7 mouse cellular contexts compared by ENCODE assay signal in the genomic region with DNA sequence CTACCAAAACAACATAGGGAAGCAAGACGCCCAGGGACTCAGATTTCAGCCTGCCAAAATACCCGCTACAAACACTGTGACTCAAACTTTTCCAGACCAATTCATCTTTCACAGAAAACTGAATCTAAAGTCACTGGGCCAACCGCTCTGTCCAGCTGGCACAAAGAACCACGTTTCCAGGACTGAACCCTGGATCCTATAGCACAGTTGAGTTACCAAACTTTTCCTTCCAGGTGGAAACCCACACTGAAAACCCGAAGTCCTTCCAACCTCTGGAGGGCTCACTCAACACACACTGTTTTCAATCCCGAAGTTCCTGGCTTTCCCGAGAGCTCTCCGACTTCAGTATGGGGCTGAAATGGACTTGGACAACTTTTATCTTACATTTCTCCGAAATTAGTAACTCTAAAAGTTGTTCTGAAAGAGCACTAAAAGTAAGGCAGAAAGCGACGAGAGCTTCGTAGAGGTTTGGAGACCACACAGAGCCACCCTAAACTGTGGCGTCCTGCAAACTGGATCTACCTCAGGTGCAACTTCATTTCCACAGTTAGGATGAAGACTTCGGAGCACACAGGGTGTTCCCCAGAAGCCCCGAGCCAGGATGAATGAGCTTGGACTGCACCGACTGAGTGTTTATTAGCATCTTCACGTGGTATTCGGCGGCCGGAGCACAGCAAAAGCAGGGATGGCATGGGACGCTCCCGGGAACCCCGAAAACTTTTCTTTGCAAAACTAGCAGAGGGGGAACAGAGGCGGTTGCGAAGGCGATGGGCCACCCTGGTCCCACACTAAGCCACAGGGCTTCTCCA. TPM values are rescaled to one million over a fixed set of nuclear protein-coding genes. Genes with fewer than 3 reads are reported as not detected.
A peak's percentile ranks its signal among the peaks of the same experiment; 100 is the strongest.
DNase-seq lines count a peak whose midpoint lies in the region; ATAC-seq and TF ChIP-seq lines count a peak whose summit lies in the region.

No protein-coding gene starts in this region.

- peak overlapping the region; percentile 66 for H3K4me2 ChIP-seq in forebrain, embryonic 11.5 days (ENCODE audit: low read depth, low read length, severe bottlenecking)
- peak overlapping the region; percentile 79 for H3K4me2 ChIP-seq in intestine, embryonic 16.5 days (ENCODE audit: low read depth, low read length)
- H3K4me2 ChIP-seq in midbrain, embryonic 13.5 days (replicated peaks), result peak overlapping the region; percentile 80

- H3K9me3 ChIP-seq in E14TG2a.4 (ENCODE audit: low read length), result no peaks in the 10 kb centered on the region
- no peaks in the 10 kb centered on the region for H3K9me3 ChIP-seq in forebrain, embryonic 11.5 days (ENCODE audit: control insufficient read depth, low read length)
- H3K9me3 ChIP-seq in intestine, embryonic 16.5 days (ENCODE audit: control insufficient read depth, low read length), result no peaks in the 10 kb centered on the region
- no peaks in the 10 kb centered on the region for H3K9me3 ChIP-seq in midbrain, embryonic 13.5 days

- peaks cover 18% of the 10 kb centered on the region for H3K27me3 ChIP-seq in E14TG2a.4 (ENCODE audit: insufficient read depth, low read length)
- H3K27me3 ChIP-seq in forebrain, embryonic 11.5 days (ENCODE audit: control insufficient read depth, insufficient read depth, low read length), result no peaks in the 10 kb centered on the region
- no peaks in the 10 kb centered on the region for H3K27me3 ChIP-seq in intestine, embryonic 16.5 days (replicated peaks; ENCODE audit: control insufficient read depth, insufficient read depth, low read length)
- no peaks in the 10 kb centered on the region for H3K27me3 ChIP-seq in midbrain, embryonic 13.5 days

- H3K4me3 ChIP-seq in E14TG2a.4 (replicated peaks; ENCODE audit: low read length), result peak overlapping the region; percentile 87
- H3K4me3 ChIP-seq in forebrain, embryonic 11.5 days (ENCODE audit: low read depth, low read length), result peak overlapping the region; percentile 90
- peak overlapping the region; percentile 88 for H3K4me3 ChIP-seq in intestine, embryonic 16.5 days (ENCODE audit: low read length)
- H3K4me3 ChIP-seq in midbrain, embryonic 13.5 days (replicated peaks), result peak overlapping the region; percentile 61

- ATAC-seq in forebrain, embryonic 11.5 days (replicated peaks; ENCODE audit: low FRiP score), result no peak
- ATAC-seq in intestine, embryonic 16.5 days, result peak; percentile 7
- no peak; the same call in 1 of the 2 replicates for ATAC-seq in midbrain, embryonic 13.5 days
- no peak for ATAC-seq in CD4-positive, CD25-positive, alpha-beta regulatory T cell, adult 4 months
- ATAC-seq in activated CD4-positive, CD25-positive, alpha-beta regulatory T cell, adult 4 months, result no peak

- peak overlapping the region; percentile 76 for H3K27ac ChIP-seq in forebrain, embryonic 11.5 days (ENCODE audit: low read depth, low read length)
- H3K27ac ChIP-seq in intestine, embryonic 16.5 days (ENCODE audit: low read length), result peak overlapping the region; percentile 86
- H3K27ac ChIP-seq in midbrain, embryonic 13.5 days, result 0 out of 2 replicates have a peak overlapping the region, but pooled peaks have one; percentile 82

- H3K9ac ChIP-seq in forebrain, embryonic 11.5 days (ENCODE audit: low read length), result peak overlapping the region; percentile 99
- H3K9ac ChIP-seq in intestine, embryonic 16.5 days (ENCODE audit: low read depth, low read length), result peak overlapping the region; percentile 95
- H3K9ac ChIP-seq in midbrain, embryonic 13.5 days (replicated peaks), result peak overlapping the region; percentile 98

- peak; percentile 57 for DNase-seq in NIH3T3 (ENCODE audit: low read depth)
- peak; percentile 54 for DNase-seq in forebrain, embryonic 11.5 days (ENCODE audit: low spot score)

- 0 out of 2 replicates have a peak, but pooled peaks cover 2% of the 10 kb centered on the region for H3K36me3 ChIP-seq in E14TG2a.4 (ENCODE audit: insufficient read depth, low read length)
- H3K36me3 ChIP-seq in forebrain, embryonic 11.5 days (ENCODE audit: control insufficient read depth, insufficient read depth, low read length), result no peaks in the 10 kb centered on the region
- no peaks in the 10 kb centered on the region for H3K36me3 ChIP-seq in intestine, embryonic 16.5 days (ENCODE audit: control insufficient read depth, insufficient read depth, low read length)
- no peaks in the 10 kb centered on the region for H3K36me3 ChIP-seq in midbrain, embryonic 13.5 days

- TF ChIP-seq CTCF in E14TG2a.4 (conservative IDR thresholded peaks at IDR 0.05; ENCODE audit: low read length), result no peak

- WGBS in forebrain, embryonic 11.5 days, result 2% methylated on average over 26 of the region's 26 CpGs
- WGBS in intestine, embryonic 16.5 days, result 3% methylated on average over 26 of the region's 26 CpGs
- WGBS in midbrain, embryonic 13.5 days, result 2% methylated on average over 26 of the region's 26 CpGs

- H3K4me1 ChIP-seq in E14TG2a.4 (replicated peaks; ENCODE audit: low read depth, low read length), result peaks cover 38% of the 10 kb centered on the region
- peaks cover 5% of the 10 kb centered on the region; the same call in 1 of the 2 replicates for H3K4me1 ChIP-seq in forebrain, embryonic 11.5 days (replicated peaks; ENCODE audit: control insufficient read depth, insufficient read depth, low read length)
- peaks cover 13% of the 10 kb centered on the region for H3K4me1 ChIP-seq in intestine, embryonic 16.5 days (ENCODE audit: control insufficient read depth, insufficient read depth, low read length)
- peaks cover 40% of the 10 kb centered on the region for H3K4me1 ChIP-seq in midbrain, embryonic 13.5 days (replicated peaks)

RNA-seq across cellular contexts. Expression of gene Adgra3, which starts 1.0 kb away (rescaled TPM):
- 42.9 and 44.7 TPM in 2 replicates for polyA plus RNA-seq in forebrain, embryonic 11.5 days (2014; fragmentation: Nextera tagmentation; extraction: Ambion mirVana)
- polyA plus RNA-seq in intestine, embryonic 16.5 days (2015; fragmentation: Nextera tagmentation; extraction: Ambion mirVana), result 4.5 and 6.6 TPM in 2 replicates
- polyA plus RNA-seq in midbrain, embryonic 13.5 days (2015; fragmentation: Nextera tagmentation; extraction: Ambion mirVana), result 16.5 and 21.4 TPM in 2 replicates
- not detected for polyA plus RNA-seq in CD4-positive, CD25-positive, alpha-beta regulatory T cell, adult 4 months (2017; shearing (Covaris generic))
- under 1 TPM; 0.13 to 0.37 TPM for polyA plus RNA-seq in activated CD4-positive, CD25-positive, alpha-beta regulatory T cell, adult 4 months (2017; shearing (Covaris generic))
